Mouse (Mus musculus) hindbrain, embryonic 12.5 days (tissue): Measurements from ENCODE around the gene Itga11. TPM values are rescaled to one million over a fixed set of nuclear protein-coding genes. Genes with fewer than 3 reads are reported as not detected.
A peak's percentile ranks its signal among the peaks of the same experiment; 100 is the strongest.

ENCODE experiments used
- ATAC-seq: fragments of 200-750 bp; cut with Nextera tagmentation; 2 replicates; pipeline ENCODE4 v1.8.0; 2017; ENCODE audit warnings: moderate TSS enrichment; ENCODE audit not compliant: low FRiP score
- H3K27ac ChIP-seq: fragments of 300-500 bp; sonication (generic); 2 replicates; pipeline ENCODE4 v1.5.1; 2016; ENCODE audit warnings: mild to moderate bottlenecking
- H3K27me3 ChIP-seq: fragments of 300-500 bp; sonication (generic); 2 replicates; pipeline ENCODE4 v1.6.1; 2016; ENCODE audit warnings: mild to moderate bottlenecking
- H3K36me3 ChIP-seq: fragments of 300-500 bp; sonication (generic); 2 replicates; pipeline ENCODE4 v1.6.1; 2016; ENCODE audit warnings: mild to moderate bottlenecking
- H3K4me1 ChIP-seq: fragments of 300-500 bp; sonication (generic); 2 replicates; pipeline ENCODE4 v1.6.1; 2016
- H3K4me2 ChIP-seq: fragments of 300-500 bp; sonication (generic); replicated peaks from 2 replicates; pipeline ENCODE4 v1.6.1; 2016; ENCODE audit warnings: mild to moderate bottlenecking
- H3K4me3 ChIP-seq: fragments of 300-500 bp; sonication (generic); 2 replicates; pipeline ENCODE4 v1.5.1; 2016; ENCODE audit warnings: mild to moderate bottlenecking
- H3K9ac ChIP-seq: fragments of 300-500 bp; sonication (generic); 2 replicates; pipeline ENCODE4 v1.6.1; 2016; ENCODE audit warnings: mild to moderate bottlenecking, moderate library complexity
- H3K9me3 ChIP-seq: fragments of 300-500 bp; sonication (generic); replicated peaks from 2 replicates; pipeline ENCODE4 v1.6.1; 2016; ENCODE audit warnings: mild to moderate bottlenecking
- WGBS: fragments of 180-500 bp; shearing (Covaris S2); methylation state at CpG from one replicate; pipeline ENCODE4 v1.1.7; 2016; 5-methylcytosine and 5-hydroxymethylcytosine counted together
- polyA plus RNA-seq: library from polyadenylated mRNA; unstranded; fragments of >200 nt; fragmentation: Nextera tagmentation; extraction: Ambion mirVana; gene quantifications from 2 replicates; pipeline ENCODE4 v1.2.1, GENCODE M21; 2016

Itga11 gene
- polyA plus RNA-seq, 1 experiment from 2014 or later, result 4.6 TPM

DNA sequence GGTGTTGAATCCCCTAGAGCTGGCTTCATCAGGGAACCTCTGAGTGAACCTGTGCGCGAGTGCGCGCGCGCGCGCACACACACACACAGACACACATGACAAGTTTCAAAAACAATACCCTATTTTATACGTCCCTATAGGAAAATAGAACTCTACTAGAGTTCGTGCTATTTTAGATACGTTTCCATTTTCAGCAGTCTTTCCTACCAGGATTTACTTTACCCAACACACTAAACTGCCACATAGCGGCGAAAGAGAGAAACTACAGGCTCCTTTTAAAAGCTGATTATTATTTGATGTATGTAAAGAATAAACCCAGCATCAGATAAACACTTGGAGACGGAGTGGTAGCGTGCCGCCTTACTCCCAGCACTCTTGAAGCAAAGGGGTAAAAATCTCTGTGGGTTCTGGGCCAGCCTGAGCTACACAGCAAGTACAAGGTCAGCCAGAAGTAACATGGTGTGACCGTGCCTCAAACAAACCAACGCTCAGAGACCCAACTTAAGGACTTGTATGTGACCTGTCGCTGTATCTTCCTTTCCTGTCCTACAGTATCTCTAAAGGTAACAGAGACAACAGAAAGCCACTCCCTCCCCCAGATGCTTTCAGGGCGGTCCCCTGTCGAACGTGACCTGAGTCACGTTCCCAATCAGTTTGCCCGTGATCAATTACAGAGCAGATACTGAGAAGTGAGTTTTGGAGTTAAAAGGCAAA lies 150.5 kb downstream of the Itga11 start:
- peak; percentile 21; the same call in 1 of the 2 replicates for ATAC-seq
- WGBS, result 7% methylated on average over 24 of the region's 24 CpGs
- peak overlapping the region; percentile 57 for H3K27ac ChIP-seq
- peaks cover 3% of the 10 kb centered on the region; the same call in 1 of the 2 replicates for H3K27me3 ChIP-seq
- peak overlapping the region; percentile 23 for H3K4me3 ChIP-seq
- no peaks in the 10 kb centered on the region for H3K36me3 ChIP-seq
- H3K9me3 ChIP-seq, result no peaks in the 10 kb centered on the region
- no peak overlapping the region for H3K9ac ChIP-seq
- H3K4me2 ChIP-seq, result peak overlapping the region; percentile 48
- peaks cover 24% of the 10 kb centered on the region for H3K4me1 ChIP-seq

GRCm38 (mm10) chr9:62828662-62829086 lies 151.0 kb downstream of the Itga11 start:
- Histone ChIP-seq H3K36me3 (no peaks in the 10 kb centered on the region), H3K27me3 (peaks cover 3% of the 10 kb centered on the region; the same call in 1 of the 2 replicates), H3K4me2 (peak overlapping the region; percentile 48), H3K9ac (no peak overlapping the region), H3K4me3 (peak overlapping the region; percentile 23), H3K4me1 (peaks cover 24% of the 10 kb centered on the region), H3K27ac (peak overlapping the region; percentile 57), H3K9me3 (no peaks in the 10 kb centered on the region)
- ATAC-seq, result peak; percentile 92
- under 1% methylated on average over 23 of the region's 23 CpGs for WGBS

GRCm38 (mm10) chr9:62829877-62830276 lies 152.3 kb downstream of the Itga11 start:
- H3K9me3 ChIP-seq, result no peaks in the 10 kb centered on the region
- peaks cover 24% of the 10 kb centered on the region for H3K4me1 ChIP-seq
- H3K36me3 ChIP-seq, result no peaks in the 10 kb centered on the region
- no peak overlapping the region for H3K9ac ChIP-seq
- H3K27me3 ChIP-seq, result peaks cover 3% of the 10 kb centered on the region; the same call in 1 of the 2 replicates
- ATAC-seq, result no peak
- no peak overlapping the region for H3K4me2 ChIP-seq
- no peak overlapping the region for H3K27ac ChIP-seq
- no peak overlapping the region for H3K4me3 ChIP-seq
- 84% methylated on average over 6 of the region's 6 CpGs for WGBS

Other genes starting within 250 kb of the Itga11 start
- gene Coro2b, start 140.8 kb upstream of the Itga11 start, polyA plus RNA-seq, result 34.2 and 36.9 TPM in 2 replicates
- 55.7 and 60.4 TPM in 2 replicates for gene Fem1b, start 134.1 kb downstream of the Itga11 start, polyA plus RNA-seq
- gene Cln6, start 161.0 kb downstream of the Itga11 start, polyA plus RNA-seq, result 8.6 and 8.8 TPM in 2 replicates
- 11.8 and 12.5 TPM in 2 replicates for gene Calml4, start 180.3 kb downstream of the Itga11 start, polyA plus RNA-seq